Mouse (Mus musculus) lung, adult 2 months (tissue): Measurements from ENCODE around the gene Papola.

Experiments
- CTCF ChIP-seq: fragments of 200-500 bp; IDR thresholded peaks from 2 replicates; pipeline ENCODE4 v1.5.1; 2011; ENCODE audit warnings: mild to moderate bottlenecking, low read length, control low read depth; ENCODE audit not compliant: insufficient read depth
- POLR2A ChIP-seq: fragments of 200-500 bp; IDR thresholded peaks from 2 replicates; pipeline ENCODE4 v1.6.1; 2011; ENCODE audit warnings: low read depth, mild to moderate bottlenecking, control low read depth, low read length, borderline replicate concordance; ENCODE audit errors: extremely low read depth

DNA sequence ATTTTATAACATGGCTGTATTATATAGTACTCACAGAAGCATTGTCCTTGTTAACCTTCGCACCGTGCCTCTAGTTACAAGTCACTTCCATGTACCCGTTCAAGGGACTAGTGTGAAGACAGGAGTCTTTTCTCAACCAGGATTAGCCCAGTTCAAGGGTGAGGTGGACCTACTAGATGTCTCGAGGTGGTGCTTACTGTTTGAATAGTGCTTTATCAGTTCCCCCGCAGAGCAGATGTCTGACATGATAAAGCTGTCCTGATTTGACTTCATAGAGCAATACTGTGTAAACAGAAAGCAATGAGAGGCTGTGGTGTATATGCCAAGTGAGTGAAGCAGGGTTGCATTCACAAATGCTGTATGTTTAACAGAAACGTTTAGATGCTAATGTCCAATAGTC is 26.1 kb downstream of the Papola start:
- TF ChIP-seq POLR2A (no peak), CTCF (no peak)
